Mouse (Mus musculus) MEL-GATA-1-ER (cell line): ENCODE results near the gene Rrp12.

Experiments
- DNase-seq: peaks from one replicate; pipeline ENCODE4 v3.0.0-alpha.2; 2012; ENCODE audit warnings: low read depth; ENCODE audit errors: extremely low read depth

The Rrp12 gene

GRCm38 (mm10) chr19:41830106-41831031 is 65.6 kb downstream of the Rrp12 start:
- DNase-seq: no peak

- DNase-seq: peak; percentile 99
Measured at GRCm38 (mm10) chr19:41829381-41830105, 66.4 kb downstream of the Rrp12 start, which contains the start of gene Frat1. TSS of gene Frat1 (plus strand) at chr19:41829970.

GRCm38 (mm10) chr19:41828941-41829340 is 67.0 kb downstream of the Rrp12 start:
- no peak for DNase-seq

GRCm38 (mm10) chr19:41826529-41826928 is 69.4 kb downstream of the Rrp12 start:
- no peak for DNase-seq

GRCm38 (mm10) chr19:41824950-41825349 is 71.0 kb downstream of the Rrp12 start:
- DNase-seq: no peak

- DNase-seq: no peak
Measured at GRCm38 (mm10) chr19:41822589-41822988, 73.4 kb downstream of the Rrp12 start.

- DNase-seq: no peak
Measured at GRCm38 (mm10) chr19:41821436-41821835, 74.5 kb downstream of the Rrp12 start.

- DNase-seq: no peak
Measured at GRCm38 (mm10) chr19:41818749-41819148, 77.2 kb downstream of the Rrp12 start.

- no peak for DNase-seq
Measured at GRCm38 (mm10) chr19:41817325-41817724, 78.6 kb downstream of the Rrp12 start.

- DNase-seq: no peak
Measured at GRCm38 (mm10) chr19:41816915-41817314, 79.1 kb downstream of the Rrp12 start.

- DNase-seq: no peak
Measured at GRCm38 (mm10) chr19:41816410-41816809, 79.6 kb downstream of the Rrp12 start.

- DNase-seq: no peak
Measured at GRCm38 (mm10) chr19:41813374-41813773, 82.6 kb downstream of the Rrp12 start.
